Mouse (Mus musculus): Measurements from ENCODE around the gene Bmpr2. TPM values are rescaled to one million over a fixed set of nuclear protein-coding genes. Genes with fewer than 3 reads are reported as not detected.

The Bmpr2 gene
- polyA plus RNA-seq, 1 experiment, result 1.2 TPM

DNA sequence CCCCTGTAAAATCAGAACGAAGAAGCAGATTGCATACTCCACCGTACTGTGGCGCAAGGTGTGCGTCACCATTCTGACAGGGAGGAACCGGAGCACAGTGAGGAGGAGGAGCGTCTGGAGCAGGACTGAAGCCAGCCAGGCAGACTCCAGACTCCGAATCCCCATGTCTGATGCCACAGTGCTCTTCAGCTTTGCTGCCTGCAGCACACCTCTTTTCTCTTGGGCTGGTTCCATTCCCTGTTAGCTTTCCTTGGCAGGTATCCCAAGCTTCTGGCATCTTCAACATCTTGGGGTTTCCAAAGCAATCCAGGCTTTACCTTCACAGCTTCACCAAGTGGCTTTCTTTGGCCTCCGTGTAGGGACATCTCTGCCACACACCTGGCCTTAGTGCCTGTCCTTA is 63.4 kb downstream of the Bmpr2 start:
- no peak for TF ChIP-seq POLR2A (IDR thresholded peaks at IDR 0.05; ENCODE audit: low read depth, low read length)
- Histone ChIP-seq H3K4me1 (ENCODE audit: control insufficient read depth, insufficient read depth, insufficient read length) (no peaks in the 10 kb centered on the region), H3K27me3 (ENCODE audit: control insufficient read depth, insufficient read depth, low read length) (no peaks in the 10 kb centered on the region), H3K36me3 (ENCODE audit: control insufficient read depth, insufficient read depth, low read length) (no peaks in the 10 kb centered on the region), H3K27ac (ENCODE audit: insufficient read depth, low read length) (no peak overlapping the region), H3K4me3 (ENCODE audit: extremely low read depth, insufficient read depth, insufficient read length) (no peak overlapping the region)
- no peak for DNase-seq (ENCODE audit: low read depth in 1 of 2, low spot score in 2 of 2)
- WGBS, result 93% methylated on average over 8 of the region's 8 CpGs

GRCm38 (mm10) chr1:59829410-59829809 is 66.2 kb downstream of the Bmpr2 start:
- no peak overlapping the region for H3K4me3 ChIP-seq (ENCODE audit: extremely low read depth, insufficient read depth, insufficient read length)
- TF ChIP-seq POLR2A (IDR thresholded peaks at IDR 0.05; ENCODE audit: low read depth, low read length) (no peak), CTCF (IDR thresholded peaks at IDR 0.05; ENCODE audit: extremely low read depth, insufficient read depth, insufficient read length, insufficient replicate concordance) (no peak)
- H3K27me3 ChIP-seq (ENCODE audit: control insufficient read depth, insufficient read depth, low read length), result no peaks in the 10 kb centered on the region
- DNase-seq (ENCODE audit: low read depth in 1 of 2, low spot score in 2 of 2), result no peak
- WGBS, result 79% methylated on average over 2 of the region's 2 CpGs
- H3K4me1 ChIP-seq (ENCODE audit: control insufficient read depth, insufficient read depth, insufficient read length), result no peaks in the 10 kb centered on the region
- H3K27ac ChIP-seq (ENCODE audit: insufficient read depth, low read length), result no peak overlapping the region
- H3K36me3 ChIP-seq (ENCODE audit: control insufficient read depth, insufficient read depth, low read length), result no peaks in the 10 kb centered on the region

GRCm38 (mm10) chr1:59830194-59830593 is 67.0 kb downstream of the Bmpr2 start:
- Histone ChIP-seq H3K27me3 (ENCODE audit: control insufficient read depth, insufficient read depth, low read length) (no peaks in the 10 kb centered on the region), H3K36me3 (ENCODE audit: control insufficient read depth, insufficient read depth, low read length) (no peaks in the 10 kb centered on the region), H3K4me3 (ENCODE audit: extremely low read depth, insufficient read depth, insufficient read length) (no peak overlapping the region), H3K27ac (ENCODE audit: insufficient read depth, low read length) (no peak overlapping the region), H3K4me1 (ENCODE audit: control insufficient read depth, insufficient read depth, insufficient read length) (no peaks in the 10 kb centered on the region)
- TF ChIP-seq CTCF (IDR thresholded peaks at IDR 0.05; ENCODE audit: extremely low read depth, insufficient read depth, insufficient read length, insufficient replicate concordance) (no peak), POLR2A (IDR thresholded peaks at IDR 0.05; ENCODE audit: low read depth, low read length) (no peak)
- no peak for DNase-seq (ENCODE audit: low read depth in 1 of 2, low spot score in 2 of 2)
- 36% methylated on average over 6 of the region's 6 CpGs for WGBS

DNA sequence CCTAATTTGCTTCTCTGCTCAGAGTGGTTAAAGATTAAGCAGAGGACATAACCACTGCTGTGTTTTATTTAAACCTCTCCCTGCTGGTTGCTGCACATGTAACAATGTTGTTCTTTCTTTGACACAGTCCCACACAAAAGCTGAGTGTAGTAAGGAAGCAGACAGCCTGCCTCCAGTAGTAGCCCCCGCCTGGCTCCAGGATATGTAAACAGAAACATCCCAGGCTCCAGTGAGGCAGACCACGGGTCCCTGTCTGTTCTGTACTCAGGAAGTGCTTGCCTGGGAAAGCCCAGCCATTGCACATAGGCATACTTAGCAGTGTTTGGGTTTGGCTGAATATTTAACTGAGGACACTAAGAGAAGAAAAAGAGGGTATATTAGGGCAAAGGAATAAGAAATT is 70.5 kb downstream of the Bmpr2 start:
- no peak overlapping the region for H3K4me3 ChIP-seq (ENCODE audit: extremely low read depth, insufficient read depth, insufficient read length)
- no peaks in the 10 kb centered on the region for H3K4me1 ChIP-seq (ENCODE audit: control insufficient read depth, insufficient read depth, insufficient read length)
- DNase-seq (ENCODE audit: low read depth in 1 of 2, low spot score in 2 of 2), result no peak
- no peak overlapping the region for H3K27ac ChIP-seq (ENCODE audit: insufficient read depth, low read length)
- no peaks in the 10 kb centered on the region for H3K27me3 ChIP-seq (ENCODE audit: control insufficient read depth, insufficient read depth, low read length)
- H3K36me3 ChIP-seq (ENCODE audit: control insufficient read depth, insufficient read depth, low read length), result no peaks in the 10 kb centered on the region
- TF ChIP-seq CTCF (IDR thresholded peaks at IDR 0.05; ENCODE audit: extremely low read depth, insufficient read depth, insufficient read length, insufficient replicate concordance) (no peak), POLR2A (IDR thresholded peaks at IDR 0.05; ENCODE audit: low read depth, low read length) (no peak)
- WGBS, result 69% methylated on average over 2 of the region's 2 CpGs

DNA sequence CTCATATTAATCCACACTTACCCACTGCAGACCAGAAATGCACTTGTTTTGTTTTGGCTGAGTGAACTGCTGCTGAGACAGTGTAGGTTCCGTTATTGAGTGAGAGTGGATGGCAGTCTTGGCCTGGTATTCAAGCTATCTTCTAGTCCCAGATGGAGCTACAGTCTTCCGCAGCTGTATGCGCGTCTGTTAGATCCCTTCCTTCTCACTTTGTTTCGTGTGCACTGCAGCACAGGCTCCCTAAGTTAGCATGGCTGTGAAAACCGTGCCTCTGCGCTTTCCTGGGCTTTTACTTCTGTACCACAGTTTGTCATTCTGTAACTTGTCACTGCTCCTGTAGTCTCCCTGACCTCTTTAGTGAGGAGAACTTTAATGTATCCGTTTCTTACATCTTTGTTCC is 85.1 kb downstream of the Bmpr2 start:
- Histone ChIP-seq H3K36me3 (ENCODE audit: control insufficient read depth, insufficient read depth, low read length) (no peaks in the 10 kb centered on the region), H3K4me1 (ENCODE audit: control insufficient read depth, insufficient read depth, insufficient read length) (no peaks in the 10 kb centered on the region), H3K27ac (ENCODE audit: insufficient read depth, low read length) (no peak overlapping the region), H3K4me3 (ENCODE audit: extremely low read depth, insufficient read depth, insufficient read length) (no peak overlapping the region), H3K27me3 (ENCODE audit: control insufficient read depth, insufficient read depth, low read length) (no peaks in the 10 kb centered on the region)
- DNase-seq (ENCODE audit: low read depth in 1 of 2, low spot score in 2 of 2), result no peak
- WGBS, result 91% methylated on average over 8 of the region's 8 CpGs
- no peak for TF ChIP-seq CTCF (IDR thresholded peaks at IDR 0.05; ENCODE audit: extremely low read depth, insufficient read depth, insufficient read length, insufficient replicate concordance)
- no peak for TF ChIP-seq POLR2A (IDR thresholded peaks at IDR 0.05; ENCODE audit: low read depth, low read length)

DNA sequence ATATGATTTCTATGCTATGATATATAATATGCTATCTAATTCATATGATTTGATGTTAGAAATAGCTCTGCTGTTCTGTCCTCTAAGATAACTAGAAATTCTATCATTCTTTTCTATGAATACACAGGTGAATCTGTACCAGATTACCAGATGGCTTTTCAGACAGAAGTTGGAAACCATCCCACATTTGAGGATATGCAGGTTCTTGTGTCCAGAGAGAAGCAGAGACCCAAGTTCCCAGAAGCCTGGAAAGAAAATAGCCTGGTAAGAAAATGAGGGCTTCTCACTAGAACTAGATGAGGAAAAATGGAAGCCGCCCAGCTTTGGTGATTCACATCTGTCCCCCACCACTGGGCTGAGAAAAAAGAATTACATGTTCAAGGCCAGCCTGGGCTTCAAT is 95.8 kb downstream of the Bmpr2 start:
- TF ChIP-seq POLR2A (IDR thresholded peaks at IDR 0.05; ENCODE audit: low read depth, low read length), result no peak
- H3K4me1 ChIP-seq (ENCODE audit: control insufficient read depth, insufficient read depth, insufficient read length), result no peaks in the 10 kb centered on the region
- 100% methylated on average over 1 of the region's 1 CpGs for WGBS
- no peaks in the 10 kb centered on the region for H3K27me3 ChIP-seq (ENCODE audit: control insufficient read depth, insufficient read depth, low read length)
- DNase-seq (ENCODE audit: low read depth in 1 of 2, low spot score in 2 of 2), result no peak
- H3K36me3 ChIP-seq (ENCODE audit: control insufficient read depth, insufficient read depth, low read length), result peaks cover 3% of the 10 kb centered on the region; the same call in 1 of the 2 replicates
- H3K27ac ChIP-seq (ENCODE audit: insufficient read depth, low read length), result no peak overlapping the region
- H3K4me3 ChIP-seq (ENCODE audit: extremely low read depth, insufficient read depth, insufficient read length), result no peak overlapping the region

DNA sequence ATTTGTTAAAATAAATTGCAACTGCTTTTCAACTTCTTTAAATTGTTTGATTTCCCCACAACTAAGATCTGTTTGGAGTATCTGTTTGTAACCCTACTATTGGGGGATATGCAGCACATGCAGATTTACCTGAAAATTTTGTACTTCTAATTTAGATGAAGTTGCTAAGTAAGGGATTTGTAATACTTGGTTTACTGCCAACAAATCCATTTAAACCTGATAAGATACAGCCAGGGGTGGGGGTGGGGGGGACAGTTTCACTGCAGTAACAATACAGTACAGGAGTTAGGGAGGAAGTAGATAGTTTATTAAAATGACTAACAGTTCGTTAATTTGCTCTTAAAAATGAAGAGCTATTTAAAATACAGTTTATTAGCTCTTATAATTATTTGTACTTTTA is 98.9 kb downstream of the Bmpr2 start:
- WGBS, result 77% methylated on average over 1 of the region's 1 CpGs
- TF ChIP-seq POLR2A (IDR thresholded peaks at IDR 0.05; ENCODE audit: low read depth, low read length) (no peak), CTCF (IDR thresholded peaks at IDR 0.05; ENCODE audit: extremely low read depth, insufficient read depth, insufficient read length, insufficient replicate concordance) (no peak)
- DNase-seq (ENCODE audit: low read depth in 1 of 2, low spot score in 2 of 2), result no peak
- H3K36me3 ChIP-seq (ENCODE audit: control insufficient read depth, insufficient read depth, low read length), result peaks cover 3% of the 10 kb centered on the region; the same call in 1 of the 2 replicates
- H3K4me3 ChIP-seq (ENCODE audit: extremely low read depth, insufficient read depth, insufficient read length), result no peak overlapping the region
- no peaks in the 10 kb centered on the region for H3K4me1 ChIP-seq (ENCODE audit: control insufficient read depth, insufficient read depth, insufficient read length)
- H3K27me3 ChIP-seq (ENCODE audit: control insufficient read depth, insufficient read depth, low read length), result no peaks in the 10 kb centered on the region
- no peak overlapping the region for H3K27ac ChIP-seq (ENCODE audit: insufficient read depth, low read length)

All from spleen, adult 2 months (tissue).